Mouse (Mus musculus) lung, postnatal 25 days (tissue): ENCODE measurements around the gene Olfr6.
A peak's percentile ranks its signal among the peaks of the same experiment; 100 is the strongest.
"Not testable (repeated sequence)": the region's sequence is repeated elsewhere in the genome, so short reads cannot be mapped to it uniquely, and the experiment has no call there.

Experiments used
- DNase-seq: peaks from one replicate; pipeline ENCODE4 v3.0.0; 2022; ENCODE audit warnings: low spot score

Gene Olfr6

GRCm38 (mm10) chr7:106963837-106964236 lies at the start of gene Olfr6:
TSS of gene Olfr6 (minus strand) at chr7:106963937.
- no peak for DNase-seq

- no peak for DNase-seq
Measured at GRCm38 (mm10) chr7:107005972-107006371, 42.2 kb upstream of the Olfr6 start, which contains the start of gene Olfr2. TSS of gene Olfr2 (minus strand) at chr7:107006072.

- DNase-seq = no peak
Measured at GRCm38 (mm10) chr7:107004169-107004568, 40.4 kb upstream of the Olfr6 start.

GRCm38 (mm10) chr7:107000798-107001197 lies 37.1 kb upstream of the Olfr6 start:
- no peak for DNase-seq

- DNase-seq = no peak
Measured at GRCm38 (mm10) chr7:106985236-106985635, 21.5 kb upstream of the Olfr6 start.

GRCm38 (mm10) chr7:106975353-106975752 lies 11.6 kb upstream of the Olfr6 start, which contains the start of gene Olfr711:
TSS of gene Olfr711 (minus strand) at chr7:106975453.
- DNase-seq = no peak

DNA sequence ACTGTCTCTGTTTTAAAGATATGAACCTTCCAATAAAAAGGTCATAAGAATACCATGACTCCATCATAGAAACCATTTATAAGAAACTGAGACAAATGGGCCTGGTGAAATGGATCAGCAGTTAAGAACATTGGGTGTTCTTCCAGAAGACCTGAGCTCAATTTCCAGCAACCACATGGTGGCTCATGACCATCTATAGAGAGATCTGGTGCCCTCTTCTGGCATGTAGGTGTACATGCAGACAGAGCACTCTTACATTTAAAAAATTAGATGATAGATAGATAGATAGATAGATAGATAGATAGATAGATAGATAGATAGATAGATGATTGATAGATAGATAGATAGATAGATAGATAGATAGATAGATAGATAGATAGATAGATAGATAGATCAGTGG lies 3.8 kb upstream of the Olfr6 start:
- peak; percentile 2 for DNase-seq

- DNase-seq = no peak
Measured at GRCm38 (mm10) chr7:106948212-106948611, 15.5 kb downstream of the Olfr6 start, which contains the start of gene Olfr710. TSS of gene Olfr710 (minus strand) at chr7:106948312.

DNA sequence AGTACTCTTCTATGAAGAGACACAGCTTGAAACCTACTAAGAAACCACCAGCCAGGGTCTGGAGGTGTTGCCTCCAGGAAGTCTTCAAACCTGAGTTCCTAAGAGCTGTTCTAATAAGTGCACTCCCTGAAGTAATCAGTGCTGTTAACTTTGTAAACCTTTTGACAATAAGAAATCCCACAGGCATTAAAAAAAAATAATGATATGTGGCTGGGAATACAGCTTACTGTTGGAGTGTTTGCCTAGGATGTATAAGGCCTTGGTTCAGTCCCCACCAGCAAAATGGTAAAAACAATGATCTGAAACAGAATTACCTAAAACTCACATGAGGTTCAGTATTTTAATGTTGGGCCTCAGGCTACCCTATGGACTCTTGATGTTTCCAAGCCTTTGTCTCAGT lies 31.6 kb downstream of the Olfr6 start, which contains the start of gene Olfr709-ps1:
Gene Olfr709-ps1 (minus strand): TSS at position 101 of the 400 bp plus-strand sequence.
- no peak for DNase-seq

DNA sequence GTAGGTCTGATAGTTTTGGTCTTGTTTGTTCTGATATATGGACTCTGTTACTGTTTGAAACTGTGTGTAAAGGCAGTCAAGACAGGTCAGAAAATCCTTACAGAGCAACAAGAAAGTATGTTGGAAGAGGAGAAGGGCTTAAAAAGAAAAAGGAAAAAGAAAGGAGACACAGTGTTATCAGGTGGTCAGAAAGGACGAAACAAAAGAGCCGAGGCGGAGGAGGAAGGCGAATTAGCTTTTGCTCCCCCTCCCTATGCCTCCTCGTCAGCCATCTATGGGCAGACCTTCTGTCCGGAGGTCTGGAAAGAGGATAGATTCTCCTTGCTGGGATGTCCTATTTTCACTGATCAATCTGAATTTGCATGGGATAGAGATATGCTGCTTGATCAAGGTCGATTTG lies 42.8 kb downstream of the Olfr6 start:
- DNase-seq = not testable (repeated sequence)

DNA sequence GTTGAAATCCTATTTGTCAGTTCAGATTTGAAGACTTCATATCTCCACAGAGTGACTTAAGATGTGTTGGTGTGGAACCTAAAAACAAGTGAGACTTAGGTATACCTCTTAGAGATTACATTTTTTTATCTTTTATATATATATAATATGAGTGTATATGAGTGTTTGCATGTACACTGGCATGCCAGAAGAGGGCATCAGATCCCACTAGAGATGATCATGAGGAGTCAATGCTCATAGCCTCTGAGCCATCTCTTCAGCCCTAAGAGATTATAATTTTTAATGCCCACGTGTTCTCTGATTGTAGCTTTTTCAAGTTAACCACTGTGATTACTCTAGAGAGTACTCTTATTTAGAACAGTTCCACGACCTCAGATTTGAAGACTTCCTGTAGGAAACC lies 56.1 kb downstream of the Olfr6 start, which contains the start of gene Olfr1532-ps1:
Gene Olfr1532-ps1 (plus strand): TSS at position 326 of the 400 bp plus-strand sequence.
- DNase-seq = no peak
